Mouse (Mus musculus) bone marrow, adult 2 months (tissue): ENCODE data around the gene Ttc7. TPM values are rescaled to one million over a fixed set of nuclear protein-coding genes. Genes with fewer than 3 reads are reported as not detected.
"Not testable (repeated sequence)": the region's sequence is repeated elsewhere in the genome, so short reads cannot be mapped to it uniquely, and the experiment has no call there.

Experiments
- H3K27ac ChIP-seq: fragments of 200-500 bp; 2 replicates; pipeline ENCODE4 v1.5.1; 2012; ENCODE audit warnings: low read depth, mild to moderate bottlenecking, control low read depth, inconsistent platforms, low read length; ENCODE audit not compliant: control insufficient read depth, poor library complexity, insufficient read depth
- H3K4me1 ChIP-seq: fragments of 200-500 bp; 2 replicates; pipeline ENCODE4 v1.6.1; 2011; ENCODE audit warnings: low read length; ENCODE audit not compliant: control insufficient read depth, insufficient read depth
- H3K4me3 ChIP-seq: fragments of 200-500 bp; replicated peaks from 2 replicates; pipeline ENCODE3; 2011; ENCODE audit warnings: mild to moderate bottlenecking, low read depth, low read length, control low read depth; ENCODE audit not compliant: control insufficient read depth
- CTCF ChIP-seq: fragments of 200-500 bp; IDR thresholded peaks from 2 replicates; pipeline ENCODE4 v1.5.1; 2011; ENCODE audit warnings: low read length, control low read depth; ENCODE audit not compliant: control insufficient read depth, insufficient read depth
- POLR2A ChIP-seq: fragments of 200-500 bp; IDR thresholded peaks from 2 replicates; pipeline ENCODE4 v1.6.1; 2011; ENCODE audit warnings: low read depth, mild to moderate bottlenecking, control low read depth, low read length, borderline replicate concordance; ENCODE audit not compliant: control insufficient read depth
- WGBS: fragments of 180-500 bp; shearing (Covaris S2); methylation state at CpG from one replicate; pipeline ENCODE4 v1.1.7; 2018; 5-methylcytosine and 5-hydroxymethylcytosine counted together
- polyA plus RNA-seq: library from polyadenylated mRNA; stranded (reverse); fragments of >200 nt; gene quantifications from 2 replicates; pipeline ENCODE4 v1.2.4, GENCODE M21; 2011; ENCODE audit warnings: low replicate concordance; ENCODE audit not compliant: missing spikeins, insufficient read depth, insufficient read length

Ttc7 gene
- polyA plus RNA-seq, 1 experiment, result 77.9 TPM

GRCm38 (mm10) chr17:87291037-87291436 lies 8.4 kb downstream of the Ttc7 start:
- Histone ChIP-seq H3K27ac (no peak overlapping the region), H3K4me3 (no peak overlapping the region), H3K4me1 (peaks cover 3% of the 10 kb centered on the region; the same call in 1 of the 2 replicates)
- TF ChIP-seq CTCF (no peak), POLR2A (no peak)
- WGBS, result 93% methylated on average over 7 of the region's 7 CpGs

GRCm38 (mm10) chr17:87291782-87292181 lies 9.1 kb downstream of the Ttc7 start:
- TF ChIP-seq CTCF (no peak), POLR2A (no peak)
- Histone ChIP-seq H3K4me3 (no peak overlapping the region), H3K4me1 (peaks cover 1% of the 10 kb centered on the region; the same call in 1 of the 2 replicates), H3K27ac (no peak overlapping the region)
- 85% methylated on average over 5 of the region's 5 CpGs for WGBS

- 57% methylated on average over 5 of the region's 5 CpGs for WGBS
- TF ChIP-seq POLR2A, result no peak
- no peak for TF ChIP-seq CTCF
- no peak overlapping the region for H3K4me3 ChIP-seq
- peaks cover 1% of the 10 kb centered on the region; the same call in 1 of the 2 replicates for H3K4me1 ChIP-seq
- peak overlapping the region; percentile 26; the same call in 1 of the 2 replicates for H3K27ac ChIP-seq
These were observed 10.4 kb downstream of the Ttc7 start for GRCm38 (mm10) chr17:87293125-87293524.

GRCm38 (mm10) chr17:87295738-87296137 lies 13.1 kb downstream of the Ttc7 start:
- 68% methylated on average over 7 of the region's 7 CpGs for WGBS
- Histone ChIP-seq H3K4me3 (no peak overlapping the region), H3K27ac (no peak overlapping the region), H3K4me1 (peaks cover 6% of the 10 kb centered on the region)
- TF ChIP-seq POLR2A, result no peak

GRCm38 (mm10) chr17:87296701-87297100 lies 14.0 kb downstream of the Ttc7 start:
- not testable (repeated sequence) for H3K4me3 ChIP-seq, H3K27ac ChIP-seq
- WGBS, result 93% methylated on average over 1 of the region's 1 CpGs
- peaks cover 10% of the 10 kb centered on the region for H3K4me1 ChIP-seq

- Histone ChIP-seq H3K27ac (peak overlapping the region; percentile 70), H3K4me1 (peaks cover 16% of the 10 kb centered on the region), H3K4me3 (no peak overlapping the region)
- TF ChIP-seq CTCF (no peak), POLR2A (no peak)
- 37% methylated on average over 6 of the region's 6 CpGs for WGBS
These were observed 16.3 kb downstream of the Ttc7 start for GRCm38 (mm10) chr17:87298944-87299343.

GRCm38 (mm10) chr17:87300340-87300739 lies 17.7 kb downstream of the Ttc7 start:
- Histone ChIP-seq H3K4me1 (peaks cover 24% of the 10 kb centered on the region), H3K4me3 (no peak overlapping the region), H3K27ac (no peak overlapping the region)
- 93% methylated on average over 10 of the region's 10 CpGs for WGBS
- no peak for TF ChIP-seq CTCF
- no peak for TF ChIP-seq POLR2A

GRCm38 (mm10) chr17:87301607-87302006 lies 18.9 kb downstream of the Ttc7 start:
- H3K4me3 ChIP-seq, result not testable (repeated sequence)
- peak overlapping the region; percentile 62 for H3K27ac ChIP-seq

GRCm38 (mm10) chr17:87302014-87302794 lies 19.5 kb downstream of the Ttc7 start:
- Histone ChIP-seq H3K27ac (peak overlapping the region; percentile 62), H3K4me3 (peak overlapping the region; percentile 5)
- no peak for TF ChIP-seq CTCF
- TF ChIP-seq POLR2A, result no peak

More at GRCm38 (mm10) chr17:87301607-87302006, 18.9 kb downstream of the Ttc7 start:
- peaks cover 24% of the 10 kb centered on the region for H3K4me1 ChIP-seq
- WGBS, result 14% methylated on average over 9 of the region's 9 CpGs

More at GRCm38 (mm10) chr17:87302014-87302794, 19.5 kb downstream of the Ttc7 start:
- WGBS, result 12% methylated on average over 13 of the region's 13 CpGs
- peaks cover 24% of the 10 kb centered on the region for H3K4me1 ChIP-seq
